Mouse (Mus musculus) right cerebral cortex, postnatal 10 days (tissue): ENCODE results near the gene Sbno1.
"Not testable (repeated sequence)": the region's sequence is repeated elsewhere in the genome, so short reads cannot be mapped to it uniquely, and the experiment has no call there.

Experiments used
- DNase-seq, 2 experiments: peaks; one replicate each; pipeline ENCODE4 v3.0.0; 2021; ENCODE audit warnings: low spot score in 2 of 2

Sbno1 gene

GRCm38 (mm10) chr5:124366721-124367120 is 59.1 kb downstream of the Sbno1 start:
- no peak for DNase-seq

- DNase-seq, result no peak
Observed at GRCm38 (mm10) chr5:124365754-124366153, 60.0 kb downstream of the Sbno1 start.

GRCm38 (mm10) chr5:124364173-124364918 is 61.5 kb downstream of the Sbno1 start:
- no peak for DNase-seq

GRCm38 (mm10) chr5:124362982-124363381 is 62.8 kb downstream of the Sbno1 start, which contains the start of gene Cdk2ap1:
Cdk2ap1 (minus strand) TSS chr5:124363082.
- not testable (repeated sequence) for DNase-seq

- no peak for DNase-seq
Observed at GRCm38 (mm10) chr5:124359641-124360040, 66.2 kb downstream of the Sbno1 start.

GRCm38 (mm10) chr5:124356695-124357094 is 69.1 kb downstream of the Sbno1 start:
- no peak for DNase-seq

GRCm38 (mm10) chr5:124355425-124355959 is 70.3 kb downstream of the Sbno1 start:
- DNase-seq, result no peak

GRCm38 (mm10) chr5:124354574-124355424 is 71.0 kb downstream of the Sbno1 start:
- DNase-seq, result peak; percentile 62 to 67

- peak in 1 of 2 experiments; percentile 45 for DNase-seq
Observed at GRCm38 (mm10) chr5:124353726-124354547, 71.9 kb downstream of the Sbno1 start.

GRCm38 (mm10) chr5:124353011-124353725 is 72.6 kb downstream of the Sbno1 start:
- peak; percentile 53 to 75 for DNase-seq

GRCm38 (mm10) chr5:124352141-124352920 is 73.5 kb downstream of the Sbno1 start:
- DNase-seq, result peak; percentile 91 to 93

- DNase-seq, result no peak
Observed at GRCm38 (mm10) chr5:124351604-124352003, 74.2 kb downstream of the Sbno1 start.

GRCm38 (mm10) chr5:124351111-124351560 is 74.7 kb downstream of the Sbno1 start:
- DNase-seq, result peak; percentile 90 to 94

GRCm38 (mm10) chr5:124350350-124350749 is 75.5 kb downstream of the Sbno1 start:
- DNase-seq, result no peak

- DNase-seq, result peak; percentile 69 to 74
Observed at GRCm38 (mm10) chr5:124349196-124349595, 76.6 kb downstream of the Sbno1 start.

- DNase-seq, result no peak
Observed at GRCm38 (mm10) chr5:124342897-124343296, 82.9 kb downstream of the Sbno1 start.

- DNase-seq, result peak in 1 of 2 experiments; percentile 56
Observed at GRCm38 (mm10) chr5:124341753-124342339, 84.0 kb downstream of the Sbno1 start.

GRCm38 (mm10) chr5:124338791-124339190 is 87.0 kb downstream of the Sbno1 start:
- DNase-seq, result no peak

- peak; percentile 72 to 82 for DNase-seq
Observed at GRCm38 (mm10) chr5:124337909-124338308, 87.9 kb downstream of the Sbno1 start.
